Mouse (Mus musculus) left cerebral cortex, adult 11 months (tissue): ENCODE measurements around the gene Shroom1.

ENCODE experiments used
- DNase-seq: peaks from one replicate; pipeline ENCODE4 v3.0.0; 2022; ENCODE audit warnings: low spot score

Gene Shroom1

GRCm38 (mm10) chr11:53510351-53510750 is 53.3 kb downstream of the Shroom1 start:
- DNase-seq = no peak

- DNase-seq = no peak
Measured at GRCm38 (mm10) chr11:53516775-53517627, 60.0 kb downstream of the Shroom1 start.
